Mouse (Mus musculus) heart, embryonic 11.5 days (tissue): ENCODE measurements at regions not wholly inside any gene's neighbourhood (a gene's known extent, or its start where the extent isn't known, plus 50 kb on each side); places are given as distances from the start of the nearest gene placed in this dataset.

Experiments
- ATAC-seq: fragments of 200-750 bp; cut with Nextera tagmentation; replicated peaks from 2 replicates; pipeline ENCODE4 v1.8.0; 2017; ENCODE audit warnings: moderate library complexity; ENCODE audit not compliant: insufficient number of reproducible peaks, low FRiP score, low TSS enrichment
- H3K27ac ChIP-seq: fragments of 300-500 bp; sonication (generic); 2 replicates; pipeline ENCODE4 v1.5.1; 2014; ENCODE audit warnings: mild to moderate bottlenecking, low read depth, low read length
- H3K27me3 ChIP-seq: fragments of 300-500 bp; sonication (generic); 2 replicates; pipeline ENCODE4 v1.6.1; 2014; ENCODE audit warnings: mild to moderate bottlenecking, low read length, mixed read lengths; ENCODE audit not compliant: control insufficient read depth, insufficient read depth
- H3K36me3 ChIP-seq: fragments of 300-500 bp; sonication (generic); 2 replicates; pipeline ENCODE4 v1.6.1; 2014; ENCODE audit warnings: mild to moderate bottlenecking, low read length, moderate library complexity, mixed read lengths; ENCODE audit not compliant: control insufficient read depth, insufficient read depth
- H3K4me1 ChIP-seq: fragments of 300-500 bp; sonication (generic); 2 replicates; pipeline ENCODE4 v1.6.1; 2014; ENCODE audit warnings: low read length; ENCODE audit not compliant: control insufficient read depth, insufficient read depth
- H3K4me2 ChIP-seq: fragments of 300-500 bp; sonication (generic); 2 replicates; pipeline ENCODE4 v1.6.1; 2014; ENCODE audit warnings: mild to moderate bottlenecking, moderate library complexity
- H3K4me3 ChIP-seq: fragments of 300-500 bp; sonication (generic); 2 replicates; pipeline ENCODE4 v1.5.1; 2014; ENCODE audit warnings: low read depth, low read length
- H3K9ac ChIP-seq: fragments of 300-500 bp; sonication (generic); 2 replicates; pipeline ENCODE4 v1.6.1; 2014; ENCODE audit warnings: mild to moderate bottlenecking, low read depth, low read length, moderate library complexity
- H3K9me3 ChIP-seq: fragments of 300-500 bp; sonication (generic); replicated peaks from 2 replicates; pipeline ENCODE4 v1.6.1; 2016; ENCODE audit warnings: low read length; ENCODE audit not compliant: control insufficient read depth
- WGBS: fragments of 180-500 bp; shearing (Covaris S2); extraction: QIAGEN DNeasy Blood & Tissue Kit; methylation state at CpG from one replicate; pipeline ENCODE4 v1.1.7; 2014; ENCODE audit not compliant: insufficient replicate concordance; 5-methylcytosine and 5-hydroxymethylcytosine counted together

DNA sequence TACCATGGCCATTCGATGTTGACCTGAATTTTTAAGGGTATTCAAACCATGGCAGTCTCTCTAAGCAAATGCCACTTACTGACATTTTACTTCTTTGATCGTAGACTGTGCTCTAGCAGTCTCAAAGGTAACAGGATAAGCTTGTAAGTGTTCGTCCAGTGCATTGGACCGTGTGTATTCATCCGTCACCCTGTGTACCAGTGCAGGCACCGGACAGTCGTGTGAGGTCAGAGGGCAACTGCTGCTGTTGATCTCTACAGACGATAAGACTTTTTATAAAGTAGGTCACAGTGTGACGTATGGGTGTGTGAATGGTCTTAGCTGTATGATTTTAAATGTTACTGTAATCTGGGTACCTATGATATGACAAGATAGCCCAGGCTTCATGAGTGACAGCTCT is 74.5 kb upstream of the Peli2 start:
- H3K27ac ChIP-seq, result no peak overlapping the region
- H3K9me3 ChIP-seq, result no peaks in the 10 kb centered on the region
- no peak for ATAC-seq
- H3K27me3 ChIP-seq, result no peaks in the 10 kb centered on the region
- H3K36me3 ChIP-seq, result no peaks in the 10 kb centered on the region
- no peak overlapping the region for H3K9ac ChIP-seq
- 76% methylated on average over 9 of the region's 9 CpGs for WGBS
- no peaks in the 10 kb centered on the region for H3K4me1 ChIP-seq
- no peak overlapping the region for H3K4me3 ChIP-seq
- no peak overlapping the region for H3K4me2 ChIP-seq

- no peaks in the 10 kb centered on the region for H3K27me3 ChIP-seq
- 83% methylated on average over 1 of the region's 1 CpGs for WGBS
- H3K4me2 ChIP-seq, result no peak overlapping the region
- no peaks in the 10 kb centered on the region for H3K4me1 ChIP-seq
- no peak for ATAC-seq
- H3K27ac ChIP-seq, result no peak overlapping the region
- H3K4me3 ChIP-seq, result no peak overlapping the region
- no peaks in the 10 kb centered on the region for H3K36me3 ChIP-seq
- H3K9ac ChIP-seq, result no peak overlapping the region
- H3K9me3 ChIP-seq, result no peaks in the 10 kb centered on the region
Measured at GRCm38 (mm10) chr14:48046831-48047230, 73.8 kb upstream of the Peli2 start.

GRCm38 (mm10) chr14:48049698-48050459 is 70.7 kb upstream of the Peli2 start:
- WGBS, result 65% methylated on average over 5 of the region's 5 CpGs
- no peak overlapping the region for H3K27ac ChIP-seq
- no peaks in the 10 kb centered on the region; the same call in 1 of the 2 replicates for H3K9me3 ChIP-seq
- no peaks in the 10 kb centered on the region for H3K27me3 ChIP-seq
- no peak overlapping the region for H3K4me3 ChIP-seq
- H3K4me1 ChIP-seq, result no peaks in the 10 kb centered on the region
- no peak overlapping the region for H3K4me2 ChIP-seq
- H3K36me3 ChIP-seq, result no peaks in the 10 kb centered on the region
- no peak for ATAC-seq
- no peak overlapping the region for H3K9ac ChIP-seq

DNA sequence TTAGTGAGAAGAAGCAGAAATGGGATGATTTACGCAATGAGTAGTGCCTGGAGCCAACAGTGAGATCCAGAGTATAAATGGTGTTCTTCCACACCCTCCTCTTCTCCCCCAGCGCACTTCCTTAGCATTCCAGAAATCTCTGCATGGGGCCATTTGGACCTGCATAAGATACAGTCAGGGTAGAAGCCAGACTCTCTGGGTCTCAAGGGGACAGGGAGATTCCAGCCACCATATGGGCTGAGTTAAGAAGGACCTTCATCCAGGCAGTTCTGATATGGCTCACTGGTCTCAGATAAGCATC is 70.2 kb upstream of the Peli2 start:
- no peaks in the 10 kb centered on the region for H3K27me3 ChIP-seq
- ATAC-seq, result no peak
- no peak overlapping the region for H3K27ac ChIP-seq
- no peak overlapping the region for H3K4me2 ChIP-seq
- no peaks in the 10 kb centered on the region; the same call in 1 of the 2 replicates for H3K9me3 ChIP-seq
- no peaks in the 10 kb centered on the region for H3K4me1 ChIP-seq
- H3K9ac ChIP-seq, result no peak overlapping the region
- H3K36me3 ChIP-seq, result no peaks in the 10 kb centered on the region
- WGBS, result 73% methylated on average over 2 of the region's 2 CpGs
- no peak overlapping the region for H3K4me3 ChIP-seq

GRCm38 (mm10) chr14:48051971-48052370 is 68.7 kb upstream of the Peli2 start:
- no peak overlapping the region for H3K9ac ChIP-seq
- no peak overlapping the region for H3K4me2 ChIP-seq
- no peak overlapping the region for H3K4me3 ChIP-seq
- H3K4me1 ChIP-seq, result no peaks in the 10 kb centered on the region
- ATAC-seq, result no peak
- no peaks in the 10 kb centered on the region for H3K36me3 ChIP-seq
- no peaks in the 10 kb centered on the region for H3K27me3 ChIP-seq
- no peaks in the 10 kb centered on the region; the same call in 1 of the 2 replicates for H3K9me3 ChIP-seq
- 43% methylated on average over 3 of the region's 3 CpGs for WGBS
- H3K27ac ChIP-seq, result no peak overlapping the region

- ATAC-seq, result no peak
- Histone ChIP-seq H3K9me3 (no peaks in the 10 kb centered on the region; the same call in 1 of the 2 replicates), H3K4me2 (no peak overlapping the region), H3K36me3 (no peaks in the 10 kb centered on the region), H3K9ac (no peak overlapping the region), H3K4me3 (no peak overlapping the region), H3K27me3 (no peaks in the 10 kb centered on the region), H3K27ac (no peak overlapping the region), H3K4me1 (no peaks in the 10 kb centered on the region)
- WGBS, result 73% methylated on average over 7 of the region's 7 CpGs
Measured at GRCm38 (mm10) chr14:48052405-48052804, 68.2 kb upstream of the Peli2 start.

GRCm38 (mm10) chr14:48053151-48053550 is 67.5 kb upstream of the Peli2 start:
- H3K4me3 ChIP-seq, result no peak overlapping the region
- no peak for ATAC-seq
- no peaks in the 10 kb centered on the region for H3K27me3 ChIP-seq
- H3K9me3 ChIP-seq, result no peaks in the 10 kb centered on the region; the same call in 1 of the 2 replicates
- H3K4me1 ChIP-seq, result no peaks in the 10 kb centered on the region
- 49% methylated on average over 4 of the region's 4 CpGs for WGBS
- no peak overlapping the region for H3K4me2 ChIP-seq
- H3K36me3 ChIP-seq, result no peaks in the 10 kb centered on the region
- no peak overlapping the region for H3K27ac ChIP-seq
- no peak overlapping the region for H3K9ac ChIP-seq

DNA sequence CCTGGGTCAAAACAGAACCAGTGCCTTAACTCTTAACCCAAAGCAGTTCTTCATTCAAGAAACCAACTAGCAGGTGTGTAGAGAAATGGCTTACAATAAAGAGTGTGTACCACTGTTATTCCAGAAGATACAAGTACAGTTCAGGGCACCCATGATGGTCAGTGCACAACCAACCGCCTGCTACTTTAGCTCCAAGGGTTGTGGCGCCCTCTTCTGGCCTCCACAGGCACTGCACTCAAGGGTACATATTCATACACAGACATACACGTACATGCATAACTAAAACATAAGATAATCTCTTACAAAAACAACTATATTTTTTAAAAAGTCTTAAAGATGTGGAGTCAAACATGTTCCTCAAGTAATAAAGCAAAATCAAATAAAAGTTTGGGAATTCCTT is 65.9 kb upstream of the Peli2 start:
- H3K9me3 ChIP-seq, result no peaks in the 10 kb centered on the region; the same call in 1 of the 2 replicates
- no peak overlapping the region for H3K4me2 ChIP-seq
- no peaks in the 10 kb centered on the region for H3K36me3 ChIP-seq
- no peaks in the 10 kb centered on the region for H3K27me3 ChIP-seq
- ATAC-seq, result no peak
- H3K9ac ChIP-seq, result no peak overlapping the region
- no peak overlapping the region for H3K27ac ChIP-seq
- no peak overlapping the region for H3K4me3 ChIP-seq
- H3K4me1 ChIP-seq, result no peaks in the 10 kb centered on the region
- WGBS, result 59% methylated on average over 3 of the region's 3 CpGs

- H3K4me2 ChIP-seq, result no peak overlapping the region
- H3K27ac ChIP-seq, result no peak overlapping the region
- no peak overlapping the region for H3K9ac ChIP-seq
- no peak for ATAC-seq
- WGBS, result 82% methylated on average over 2 of the region's 2 CpGs
- no peaks in the 10 kb centered on the region; the same call in 1 of the 2 replicates for H3K9me3 ChIP-seq
- H3K27me3 ChIP-seq, result no peaks in the 10 kb centered on the region
- H3K4me1 ChIP-seq, result no peaks in the 10 kb centered on the region
- no peaks in the 10 kb centered on the region for H3K36me3 ChIP-seq
- no peak overlapping the region for H3K4me3 ChIP-seq
Measured at GRCm38 (mm10) chr14:48055861-48056260, 64.8 kb upstream of the Peli2 start.
